Mouse (Mus musculus) intestine, embryonic 15.5 days (tissue): ENCODE measurements at regions not wholly inside any gene's neighbourhood (a gene's known extent, or its start where the extent isn't known, plus 50 kb on each side); places are given as distances from the start of the nearest gene placed in this dataset.
A peak's percentile ranks its signal among the peaks of the same experiment; 100 is the strongest.

ENCODE experiments used
- ATAC-seq: fragments of 200-750 bp; cut with Nextera tagmentation; 2 replicates; pipeline ENCODE4 v1.8.0; 2017; ENCODE audit warnings: moderate TSS enrichment, moderate library complexity
- H3K27ac ChIP-seq: fragments of 300-500 bp; sonication (generic); 2 replicates; pipeline ENCODE4 v1.5.1; 2015; ENCODE audit warnings: mild to moderate bottlenecking, inconsistent platforms
- H3K27me3 ChIP-seq: fragments of 300-500 bp; sonication (generic); replicated peaks from 2 replicates; pipeline ENCODE4 v1.6.1; 2015; ENCODE audit warnings: inconsistent platforms
- H3K36me3 ChIP-seq: fragments of 300-500 bp; sonication (generic); 2 replicates; pipeline ENCODE4 v1.6.1; 2015; ENCODE audit warnings: inconsistent platforms
- H3K4me1 ChIP-seq: fragments of 300-500 bp; sonication (generic); replicated peaks from 2 replicates; pipeline ENCODE4 v1.6.1; 2015; ENCODE audit warnings: inconsistent platforms
- H3K4me2 ChIP-seq: fragments of 300-500 bp; sonication (generic); replicated peaks from 2 replicates; pipeline ENCODE4 v1.6.1; 2015; ENCODE audit warnings: mild to moderate bottlenecking, inconsistent platforms
- H3K4me3 ChIP-seq: fragments of 300-500 bp; sonication (generic); replicated peaks from 2 replicates; pipeline ENCODE4 v1.5.1; 2015; ENCODE audit warnings: inconsistent platforms
- H3K9ac ChIP-seq: fragments of 300-500 bp; sonication (generic); 2 replicates; pipeline ENCODE4 v1.6.1; 2015; ENCODE audit warnings: inconsistent platforms
- H3K9me3 ChIP-seq: fragments of 300-500 bp; sonication (generic); 2 replicates; pipeline ENCODE4 v1.6.1; 2016; ENCODE audit warnings: inconsistent platforms
- WGBS: fragments of 180-500 bp; shearing (Covaris S2); methylation state at CpG from one replicate; pipeline ENCODE4 v1.1.7; 2015; 5-methylcytosine and 5-hydroxymethylcytosine counted together

- Histone ChIP-seq H3K36me3 (no peaks in the 10 kb centered on the region), H3K27ac (no peak overlapping the region), H3K9ac (no peak overlapping the region), H3K9me3 (no peaks in the 10 kb centered on the region), H3K27me3 (no peaks in the 10 kb centered on the region), H3K4me3 (no peak overlapping the region), H3K4me2 (no peak overlapping the region), H3K4me1 (peaks cover 4% of the 10 kb centered on the region; the same call in 1 of the 2 replicates)
- 29% methylated on average over 8 of the region's 8 CpGs for WGBS
- ATAC-seq, result peak; percentile 15; the same call in 1 of the 2 replicates
Measured at GRCm38 (mm10) chr12:71544401-71545159, 234.9 kb downstream of the Dact1 start.

- no peak overlapping the region for H3K4me2 ChIP-seq
- ATAC-seq, result no peak
Measured at GRCm38 (mm10) chr12:71546523-71547265, 237.0 kb downstream of the Dact1 start.

DNA sequence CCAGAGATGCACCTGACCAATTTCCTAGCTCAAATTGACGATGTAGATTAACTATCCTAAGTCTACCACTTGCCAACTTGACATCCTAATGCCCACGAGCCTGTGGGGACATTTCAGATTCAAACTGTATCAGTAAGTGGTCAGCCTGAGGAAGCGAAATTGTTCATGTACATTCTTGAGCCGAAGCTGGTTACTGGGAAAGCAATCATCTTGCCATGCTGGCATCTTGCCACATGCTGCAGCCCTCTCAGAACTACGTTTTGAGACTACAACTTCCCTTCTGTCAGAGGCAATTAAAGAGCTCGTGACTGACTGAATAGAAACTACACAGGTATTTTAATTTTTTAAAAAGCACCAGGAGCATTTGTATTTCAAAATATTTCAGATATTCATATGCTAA, 239.7 kb downstream of the Dact1 start:
- WGBS, result 63% methylated on average over 6 of the region's 6 CpGs
- H3K4me3 ChIP-seq, result no peak overlapping the region
- no peaks in the 10 kb centered on the region for H3K4me1 ChIP-seq
- H3K9ac ChIP-seq, result no peak overlapping the region
- no peak overlapping the region for H3K27ac ChIP-seq
- ATAC-seq, result no peak
- no peak overlapping the region for H3K4me2 ChIP-seq
- no peaks in the 10 kb centered on the region for H3K36me3 ChIP-seq
- no peaks in the 10 kb centered on the region for H3K9me3 ChIP-seq
- no peaks in the 10 kb centered on the region for H3K27me3 ChIP-seq

More at GRCm38 (mm10) chr12:71546523-71547265, 237.0 kb downstream of the Dact1 start:
- Histone ChIP-seq H3K9me3 (no peaks in the 10 kb centered on the region), H3K36me3 (no peaks in the 10 kb centered on the region), H3K9ac (no peak overlapping the region), H3K27ac (no peak overlapping the region), H3K4me3 (no peak overlapping the region), H3K4me1 (peaks cover 4% of the 10 kb centered on the region; the same call in 1 of the 2 replicates), H3K27me3 (no peaks in the 10 kb centered on the region)
- 83% methylated on average over 9 of the region's 9 CpGs for WGBS

- Histone ChIP-seq H3K4me3 (no peak overlapping the region), H3K36me3 (no peaks in the 10 kb centered on the region), H3K27ac (no peak overlapping the region), H3K9me3 (no peaks in the 10 kb centered on the region), H3K27me3 (no peaks in the 10 kb centered on the region), H3K4me2 (no peak overlapping the region), H3K4me1 (no peaks in the 10 kb centered on the region), H3K9ac (no peak overlapping the region)
- ATAC-seq, result no peak
- WGBS, result 81% methylated on average over 2 of the region's 2 CpGs
Measured at GRCm38 (mm10) chr12:71554212-71554611, 244.5 kb downstream of the Dact1 start.

DNA sequence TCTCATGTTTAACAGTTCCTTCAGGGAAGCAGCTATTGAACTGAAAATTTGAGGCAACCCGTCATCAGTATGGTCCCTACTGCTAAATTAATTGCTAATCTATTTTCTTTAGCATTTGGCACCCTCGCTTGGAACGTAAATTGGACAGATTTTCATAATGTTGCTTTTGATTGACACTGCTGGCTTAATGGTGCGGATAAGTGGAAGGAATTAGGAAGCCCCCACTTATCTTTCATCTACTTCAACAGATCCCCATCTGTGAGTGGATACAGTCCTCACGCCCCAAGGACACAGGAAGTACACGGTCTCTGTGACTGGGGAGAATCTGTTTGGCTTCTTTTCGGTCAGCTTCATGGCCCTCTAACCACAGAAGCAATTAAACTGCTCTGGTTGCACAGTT, 251.6 kb downstream of the Dact1 start:
- H3K27ac ChIP-seq, result no peak overlapping the region
- no peaks in the 10 kb centered on the region for H3K27me3 ChIP-seq
- no peak for ATAC-seq
- 71% methylated on average over 7 of the region's 7 CpGs for WGBS
- no peak overlapping the region for H3K4me2 ChIP-seq
- H3K9me3 ChIP-seq, result no peaks in the 10 kb centered on the region
- no peak overlapping the region for H3K9ac ChIP-seq
- H3K4me1 ChIP-seq, result no peaks in the 10 kb centered on the region
- H3K4me3 ChIP-seq, result no peak overlapping the region
- H3K36me3 ChIP-seq, result no peaks in the 10 kb centered on the region

GRCm38 (mm10) chr12:71561918-71562572, 252.4 kb downstream of the Dact1 start:
- H3K9me3 ChIP-seq, result no peaks in the 10 kb centered on the region
- H3K4me2 ChIP-seq, result no peak overlapping the region
- H3K27me3 ChIP-seq, result no peaks in the 10 kb centered on the region
- no peak for ATAC-seq
- no peaks in the 10 kb centered on the region for H3K4me1 ChIP-seq
- H3K36me3 ChIP-seq, result no peaks in the 10 kb centered on the region
- 87% methylated on average over 8 of the region's 8 CpGs for WGBS
- H3K27ac ChIP-seq, result no peak overlapping the region
- no peak overlapping the region for H3K9ac ChIP-seq
- no peak overlapping the region for H3K4me3 ChIP-seq

- Histone ChIP-seq H3K4me1 (no peaks in the 10 kb centered on the region), H3K4me2 (no peak overlapping the region), H3K27ac (no peak overlapping the region), H3K9ac (no peak overlapping the region), H3K36me3 (no peaks in the 10 kb centered on the region), H3K9me3 (no peaks in the 10 kb centered on the region), H3K4me3 (no peak overlapping the region), H3K27me3 (no peaks in the 10 kb centered on the region)
- WGBS, result 88% methylated on average over 4 of the region's 4 CpGs
- no peak for ATAC-seq
Measured at GRCm38 (mm10) chr12:71563219-71563618, 253.5 kb downstream of the Dact1 start.

DNA sequence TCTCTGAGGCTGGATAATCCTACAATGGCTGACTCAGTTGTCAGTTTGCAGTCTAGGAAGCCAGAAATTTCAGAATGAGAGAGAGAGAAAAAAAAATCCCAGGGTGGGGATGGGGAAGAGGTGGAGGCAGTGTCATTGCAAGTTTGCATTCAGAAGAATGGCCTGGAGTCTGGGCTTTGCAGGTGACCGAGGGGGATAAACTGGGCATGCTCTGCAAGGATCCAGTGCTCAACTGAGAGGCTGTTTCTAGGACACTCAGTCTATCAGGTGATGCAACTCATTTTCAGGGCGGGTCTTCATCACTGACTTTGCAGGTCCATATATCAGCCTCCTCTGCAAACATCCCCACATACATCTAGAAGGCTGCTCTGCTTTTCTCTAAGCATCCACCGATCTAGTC, 256.7 kb downstream of the Dact1 start:
- Histone ChIP-seq H3K9ac (no peak overlapping the region), H3K9me3 (no peaks in the 10 kb centered on the region), H3K4me1 (no peaks in the 10 kb centered on the region), H3K27me3 (no peaks in the 10 kb centered on the region), H3K4me2 (no peak overlapping the region), H3K4me3 (no peak overlapping the region), H3K27ac (no peak overlapping the region), H3K36me3 (no peaks in the 10 kb centered on the region)
- ATAC-seq, result no peak
- WGBS, result 87% methylated on average over 3 of the region's 3 CpGs

- no peak overlapping the region for H3K4me2 ChIP-seq
- WGBS, result 82% methylated on average over 5 of the region's 5 CpGs
- H3K27ac ChIP-seq, result no peak overlapping the region
- no peaks in the 10 kb centered on the region for H3K9me3 ChIP-seq
- H3K36me3 ChIP-seq, result no peaks in the 10 kb centered on the region
- no peak overlapping the region for H3K9ac ChIP-seq
- no peak overlapping the region for H3K4me3 ChIP-seq
- no peak for ATAC-seq
- H3K27me3 ChIP-seq, result no peaks in the 10 kb centered on the region
- H3K4me1 ChIP-seq, result no peaks in the 10 kb centered on the region
Measured at GRCm38 (mm10) chr12:71568251-71568650, 258.6 kb downstream of the Dact1 start.

DNA sequence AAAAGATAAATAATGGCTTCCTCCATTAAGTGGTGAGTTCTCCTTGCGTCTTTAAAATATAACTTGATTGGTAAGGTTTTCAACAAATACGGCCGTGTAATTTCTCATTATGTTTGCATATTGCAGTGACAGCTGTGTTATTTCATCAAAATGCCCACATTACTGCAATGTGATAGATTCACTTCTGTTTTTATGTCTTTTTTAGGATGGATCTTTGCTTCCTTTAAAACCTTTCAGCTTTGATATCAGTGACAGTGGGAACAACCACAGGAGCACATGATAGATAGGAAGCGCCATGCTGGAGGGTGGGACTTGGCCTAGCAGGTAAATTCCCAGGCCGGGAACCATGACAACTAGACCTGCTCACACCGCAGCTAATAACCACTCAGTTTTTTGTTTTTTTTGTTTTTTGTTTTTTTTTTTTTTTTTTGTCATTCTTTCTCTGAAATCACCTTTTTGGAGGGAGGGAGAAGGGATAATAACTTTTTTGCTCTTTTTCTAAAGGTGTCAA, 259.3 kb downstream of the Dact1 start:
- 71% methylated on average over 6 of the region's 6 CpGs for WGBS
- ATAC-seq, result no peak
- H3K27ac ChIP-seq, result no peak overlapping the region
- H3K27me3 ChIP-seq, result no peaks in the 10 kb centered on the region
- no peak overlapping the region for H3K4me2 ChIP-seq
- H3K4me3 ChIP-seq, result no peak overlapping the region
- H3K4me1 ChIP-seq, result no peaks in the 10 kb centered on the region
- H3K9ac ChIP-seq, result no peak overlapping the region
- no peaks in the 10 kb centered on the region for H3K36me3 ChIP-seq
- no peaks in the 10 kb centered on the region for H3K9me3 ChIP-seq

- H3K9me3 ChIP-seq, result no peaks in the 10 kb centered on the region
- H3K4me1 ChIP-seq, result no peaks in the 10 kb centered on the region
- H3K4me2 ChIP-seq, result no peak overlapping the region
- H3K27ac ChIP-seq, result no peak overlapping the region
- no peak overlapping the region for H3K4me3 ChIP-seq
- WGBS, result 58% methylated on average over 12 of the region's 12 CpGs
- H3K27me3 ChIP-seq, result no peaks in the 10 kb centered on the region
- no peaks in the 10 kb centered on the region for H3K36me3 ChIP-seq
- ATAC-seq, result no peak
- H3K9ac ChIP-seq, result no peak overlapping the region
Measured at GRCm38 (mm10) chr12:71569662-71570061, 260.0 kb downstream of the Dact1 start.

DNA sequence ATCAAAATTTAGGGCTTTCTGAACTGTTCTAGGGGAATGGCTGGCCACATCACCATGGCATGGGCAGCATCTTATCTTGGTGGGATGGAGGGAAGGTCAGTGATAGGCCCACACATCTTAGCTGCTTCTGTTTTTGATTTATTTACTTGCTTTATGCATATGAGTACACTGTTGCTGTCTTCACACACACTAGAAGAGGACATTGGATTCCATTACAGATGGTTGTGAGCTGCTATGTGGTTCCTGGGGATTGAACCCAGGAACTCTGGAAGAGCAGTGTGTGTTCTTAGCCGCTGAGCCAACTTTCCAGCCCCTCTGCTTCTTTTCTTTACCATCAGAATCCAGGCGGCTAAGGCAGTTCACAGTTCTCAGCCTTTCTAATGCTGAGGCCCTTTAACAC, 260.4 kb downstream of the Dact1 start:
- Histone ChIP-seq H3K9ac (no peak overlapping the region), H3K4me3 (no peak overlapping the region), H3K4me2 (no peak overlapping the region), H3K27me3 (no peaks in the 10 kb centered on the region), H3K9me3 (no peaks in the 10 kb centered on the region), H3K27ac (no peak overlapping the region), H3K4me1 (no peaks in the 10 kb centered on the region), H3K36me3 (no peaks in the 10 kb centered on the region)
- no peak for ATAC-seq
- WGBS, result 82% methylated on average over 2 of the region's 2 CpGs
